Mouse (Mus musculus): ENCODE measurements at regions not wholly inside any gene's neighbourhood (a gene's known extent, or its start where the extent isn't known, plus 50 kb on each side); places are given as distances from the start of the nearest gene placed in this dataset.

DNA sequence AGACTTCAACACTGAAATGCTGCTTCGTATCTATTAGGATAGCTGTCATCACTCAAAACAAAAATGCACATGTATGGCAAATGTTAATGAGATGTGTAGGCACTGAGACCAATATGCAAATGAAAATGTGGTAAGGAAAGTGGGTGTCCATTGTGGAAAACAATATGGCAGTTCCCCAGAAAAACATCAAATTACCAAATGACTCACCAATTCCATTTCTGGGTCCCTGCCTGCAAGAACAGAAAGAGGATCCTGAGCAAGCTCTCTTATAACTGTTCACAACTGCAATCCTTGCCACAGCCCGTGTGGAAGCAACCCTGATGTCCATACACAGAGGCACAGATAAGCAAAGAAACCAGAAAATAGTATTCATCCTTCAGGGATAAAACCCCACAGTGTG, 442.0 kb downstream of the Defb40 start:
- Histone ChIP-seq H3K9me3 (ENCODE audit: control insufficient read depth, low read length) (no peaks in the 10 kb centered on the region), H3K36me3 (ENCODE audit: control insufficient read depth, insufficient read depth, low read length) (no peaks in the 10 kb centered on the region), H3K4me1 (ENCODE audit: control insufficient read depth, insufficient read depth, low read length) (no peaks in the 10 kb centered on the region), H3K9ac (ENCODE audit: low read length) (no peak overlapping the region), H3K27me3 (ENCODE audit: control insufficient read depth, insufficient read depth, low read length) (no peaks in the 10 kb centered on the region), H3K4me2 (no peak overlapping the region), H3K4me3 (ENCODE audit: low read depth, low read length) (no peak overlapping the region), H3K27ac (ENCODE audit: low read depth, low read length) (no peak overlapping the region)
- 81% methylated on average over 2 of the region's 2 CpGs for WGBS
- ATAC-seq (ENCODE audit: low FRiP score) (no peak), DNase-seq (ENCODE audit: low spot score, missing footprints) (no peak)

GRCm38 (mm10) chr8:18528120-18528519, 449.9 kb downstream of the Defb40 start:
- H3K9me3 ChIP-seq (ENCODE audit: control insufficient read depth, low read length), result no peaks in the 10 kb centered on the region
- WGBS, result 85% methylated on average over 6 of the region's 6 CpGs
- no peak overlapping the region for H3K4me2 ChIP-seq
- DNase-seq (ENCODE audit: low spot score, missing footprints) (no peak), ATAC-seq (ENCODE audit: low FRiP score) (no peak)
- H3K36me3 ChIP-seq (ENCODE audit: control insufficient read depth, insufficient read depth, low read length), result no peaks in the 10 kb centered on the region
- no peak overlapping the region for H3K9ac ChIP-seq (ENCODE audit: low read length)
- no peak overlapping the region for H3K27ac ChIP-seq (ENCODE audit: low read depth, low read length)
- no peaks in the 10 kb centered on the region for H3K27me3 ChIP-seq (ENCODE audit: control insufficient read depth, insufficient read depth, low read length)
- no peak overlapping the region for H3K4me3 ChIP-seq (ENCODE audit: low read depth, low read length)
- no peaks in the 10 kb centered on the region for H3K4me1 ChIP-seq (ENCODE audit: control insufficient read depth, insufficient read depth, low read length)

DNA sequence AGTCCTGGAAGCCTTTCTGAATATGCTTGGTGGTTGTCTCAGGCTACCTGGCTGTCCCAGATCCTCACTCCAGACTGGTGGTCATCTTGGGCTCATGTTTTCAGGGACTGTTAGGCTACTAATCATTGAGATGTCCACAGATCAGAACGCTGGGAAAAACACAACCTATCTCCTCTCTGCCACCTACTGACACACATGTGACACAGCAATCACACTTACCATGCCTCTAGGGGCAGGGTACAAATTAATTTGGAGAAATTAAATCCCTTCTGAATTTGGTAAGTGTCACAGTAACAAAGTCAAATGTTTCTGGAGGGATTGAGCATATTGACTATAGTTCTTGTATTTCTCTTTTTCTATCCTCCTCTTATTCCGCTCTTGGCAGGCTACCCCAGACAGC, 465.6 kb downstream of the Defb40 start:
- no peaks in the 10 kb centered on the region for H3K27me3 ChIP-seq (ENCODE audit: control insufficient read depth, insufficient read depth, low read length)
- H3K4me1 ChIP-seq (ENCODE audit: control insufficient read depth, insufficient read depth, low read length), result no peaks in the 10 kb centered on the region
- ATAC-seq (ENCODE audit: low FRiP score) (no peak), DNase-seq (ENCODE audit: low spot score, missing footprints) (no peak)
- no peak overlapping the region for H3K9ac ChIP-seq (ENCODE audit: low read length)
- no peak overlapping the region for H3K4me3 ChIP-seq (ENCODE audit: low read depth, low read length)
- H3K9me3 ChIP-seq (ENCODE audit: control insufficient read depth, low read length), result no peaks in the 10 kb centered on the region
- no peak overlapping the region for H3K27ac ChIP-seq (ENCODE audit: low read depth, low read length)
- 66% methylated on average over 2 of the region's 2 CpGs for WGBS
- H3K4me2 ChIP-seq, result no peak overlapping the region
- H3K36me3 ChIP-seq (ENCODE audit: control insufficient read depth, insufficient read depth, low read length), result no peaks in the 10 kb centered on the region

GRCm38 (mm10) chr8:18506158-18507022, 471.7 kb downstream of the Defb40 start:
- no peaks in the 10 kb centered on the region for H3K9me3 ChIP-seq (ENCODE audit: control insufficient read depth, low read length)
- H3K27me3 ChIP-seq (ENCODE audit: control insufficient read depth, insufficient read depth, low read length), result no peaks in the 10 kb centered on the region
- H3K4me3 ChIP-seq (ENCODE audit: low read depth, low read length), result no peak overlapping the region
- no peak overlapping the region for H3K9ac ChIP-seq (ENCODE audit: low read length)
- H3K27ac ChIP-seq (ENCODE audit: low read depth, low read length), result no peak overlapping the region
- no peaks in the 10 kb centered on the region for H3K36me3 ChIP-seq (ENCODE audit: control insufficient read depth, insufficient read depth, low read length)
- no peak overlapping the region for H3K4me2 ChIP-seq
- DNase-seq (ENCODE audit: low spot score, missing footprints) (no peak), ATAC-seq (ENCODE audit: low FRiP score) (no peak)
- H3K4me1 ChIP-seq (ENCODE audit: control insufficient read depth, insufficient read depth, low read length), result no peaks in the 10 kb centered on the region
- 82% methylated on average over 13 of the region's 13 CpGs for WGBS

DNA sequence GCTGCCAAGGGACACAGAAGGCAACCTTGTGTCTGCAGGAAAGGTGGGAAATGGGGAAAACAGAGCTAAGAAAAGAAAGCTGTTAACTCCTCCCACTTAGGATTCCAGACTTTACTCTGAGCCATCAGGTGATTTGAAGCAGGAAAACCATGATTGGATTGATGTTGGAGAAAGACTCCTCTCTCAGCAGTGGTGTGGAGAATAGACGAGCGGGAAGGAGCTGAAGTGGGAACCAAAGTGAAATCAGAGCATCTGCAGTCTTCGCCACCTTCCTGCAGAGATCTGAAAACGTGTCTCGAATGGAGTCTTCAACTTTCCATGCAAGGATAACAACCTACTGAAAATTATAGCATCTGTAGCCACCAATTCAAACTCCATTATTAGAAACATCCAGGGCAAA, 487.4 kb downstream of the Defb40 start:
- Histone ChIP-seq H3K27me3 (ENCODE audit: control insufficient read depth, insufficient read depth, low read length) (no peaks in the 10 kb centered on the region), H3K4me3 (ENCODE audit: low read depth, low read length) (no peak overlapping the region), H3K4me2 (no peak overlapping the region), H3K36me3 (ENCODE audit: control insufficient read depth, insufficient read depth, low read length) (no peaks in the 10 kb centered on the region), H3K9me3 (ENCODE audit: control insufficient read depth, low read length) (no peaks in the 10 kb centered on the region), H3K27ac (ENCODE audit: low read depth, low read length) (no peak overlapping the region), H3K4me1 (ENCODE audit: control insufficient read depth, insufficient read depth, low read length) (no peaks in the 10 kb centered on the region), H3K9ac (ENCODE audit: low read length) (no peak overlapping the region)
- DNase-seq (ENCODE audit: low spot score, missing footprints) (no peak), ATAC-seq (ENCODE audit: low FRiP score) (no peak)
- 88% methylated on average over 5 of the region's 5 CpGs for WGBS

GRCm38 (mm10) chr8:18480081-18480480, 498.0 kb downstream of the Defb40 start:
- WGBS, result 83% methylated on average over 3 of the region's 3 CpGs
- H3K4me3 ChIP-seq (ENCODE audit: low read depth, low read length), result no peak overlapping the region
- H3K4me1 ChIP-seq (ENCODE audit: control insufficient read depth, insufficient read depth, low read length), result no peaks in the 10 kb centered on the region
- no peak overlapping the region for H3K4me2 ChIP-seq
- DNase-seq (ENCODE audit: low spot score, missing footprints), result no peak
- no peaks in the 10 kb centered on the region for H3K9me3 ChIP-seq (ENCODE audit: control insufficient read depth, low read length)
- no peaks in the 10 kb centered on the region for H3K27me3 ChIP-seq (ENCODE audit: control insufficient read depth, insufficient read depth, low read length)
- no peaks in the 10 kb centered on the region for H3K36me3 ChIP-seq (ENCODE audit: control insufficient read depth, insufficient read depth, low read length)
- no peak overlapping the region for H3K9ac ChIP-seq (ENCODE audit: low read length)
- ATAC-seq (ENCODE audit: low FRiP score), result no peak
- no peak overlapping the region for H3K27ac ChIP-seq (ENCODE audit: low read depth, low read length)

- ATAC-seq (ENCODE audit: low FRiP score), result no peak
- Histone ChIP-seq H3K9ac (ENCODE audit: low read length) (no peak overlapping the region), H3K27ac (ENCODE audit: low read depth, low read length) (no peak overlapping the region), H3K4me1 (ENCODE audit: control insufficient read depth, insufficient read depth, low read length) (no peaks in the 10 kb centered on the region), H3K4me2 (no peak overlapping the region), H3K9me3 (ENCODE audit: control insufficient read depth, low read length) (no peaks in the 10 kb centered on the region), H3K4me3 (ENCODE audit: low read depth, low read length) (no peak overlapping the region), H3K27me3 (ENCODE audit: control insufficient read depth, insufficient read depth, low read length) (no peaks in the 10 kb centered on the region), H3K36me3 (ENCODE audit: control insufficient read depth, insufficient read depth, low read length) (no peaks in the 10 kb centered on the region)
- DNase-seq (ENCODE audit: low spot score, missing footprints), result no peak
- 89% methylated on average over 4 of the region's 4 CpGs for WGBS
Measured at GRCm38 (mm10) chr8:18478166-18478565, 499.9 kb downstream of the Defb40 start.

GRCm38 (mm10) chr8:18467511-18467910, 510.5 kb downstream of the Defb40 start:
- H3K4me3 ChIP-seq (ENCODE audit: low read depth, low read length), result no peak overlapping the region
- H3K9me3 ChIP-seq (ENCODE audit: control insufficient read depth, low read length), result no peaks in the 10 kb centered on the region
- H3K27me3 ChIP-seq (ENCODE audit: control insufficient read depth, insufficient read depth, low read length), result no peaks in the 10 kb centered on the region
- DNase-seq (ENCODE audit: low spot score, missing footprints), result no peak
- H3K27ac ChIP-seq (ENCODE audit: low read depth, low read length), result no peak overlapping the region
- H3K36me3 ChIP-seq (ENCODE audit: control insufficient read depth, insufficient read depth, low read length), result no peaks in the 10 kb centered on the region
- H3K4me2 ChIP-seq, result no peak overlapping the region
- ATAC-seq (ENCODE audit: low FRiP score), result no peak
- no peaks in the 10 kb centered on the region for H3K4me1 ChIP-seq (ENCODE audit: control insufficient read depth, insufficient read depth, low read length)
- 84% methylated on average over 7 of the region's 7 CpGs for WGBS
- no peak overlapping the region for H3K9ac ChIP-seq (ENCODE audit: low read length)

GRCm38 (mm10) chr8:18460609-18461008, 517.4 kb downstream of the Defb40 start:
- Histone ChIP-seq H3K4me2 (no peak overlapping the region), H3K4me3 (ENCODE audit: low read depth, low read length) (no peak overlapping the region), H3K27me3 (ENCODE audit: control insufficient read depth, insufficient read depth, low read length) (no peaks in the 10 kb centered on the region), H3K9ac (ENCODE audit: low read length) (no peak overlapping the region), H3K27ac (ENCODE audit: low read depth, low read length) (no peak overlapping the region), H3K9me3 (ENCODE audit: control insufficient read depth, low read length) (no peaks in the 10 kb centered on the region), H3K36me3 (ENCODE audit: control insufficient read depth, insufficient read depth, low read length) (no peaks in the 10 kb centered on the region), H3K4me1 (ENCODE audit: control insufficient read depth, insufficient read depth, low read length) (no peaks in the 10 kb centered on the region)
- no peak for DNase-seq (ENCODE audit: low spot score, missing footprints)
- ATAC-seq (ENCODE audit: low FRiP score), result no peak
- WGBS, result 79% methylated on average over 4 of the region's 4 CpGs
